Mouse (Mus musculus): ENCODE results near the gene Cnp.

Gene Cnp

GRCm38 (mm10) chr11:100574188-100574587, 516 bp upstream of the Cnp start:
- no peak for TF ChIP-seq GATA4 (IDR thresholded peaks at IDR 0.05; ENCODE audit: insufficient replicate concordance, low read length)

GRCm38 (mm10) chr11:100575484-100575855, 766 bp downstream of the Cnp start:
- no peak for TF ChIP-seq GATA4 (IDR thresholded peaks at IDR 0.05; ENCODE audit: insufficient replicate concordance, low read length)

GRCm38 (mm10) chr11:100576256-100576655, 1.6 kb downstream of the Cnp start:
- TF ChIP-seq GATA4 (IDR thresholded peaks at IDR 0.05; ENCODE audit: insufficient replicate concordance, low read length): no peak

- TF ChIP-seq GATA4 (IDR thresholded peaks at IDR 0.05; ENCODE audit: insufficient replicate concordance, low read length): no peak
Observed at GRCm38 (mm10) chr11:100577852-100578599, 3.3 kb downstream of the Cnp start.

DNA sequence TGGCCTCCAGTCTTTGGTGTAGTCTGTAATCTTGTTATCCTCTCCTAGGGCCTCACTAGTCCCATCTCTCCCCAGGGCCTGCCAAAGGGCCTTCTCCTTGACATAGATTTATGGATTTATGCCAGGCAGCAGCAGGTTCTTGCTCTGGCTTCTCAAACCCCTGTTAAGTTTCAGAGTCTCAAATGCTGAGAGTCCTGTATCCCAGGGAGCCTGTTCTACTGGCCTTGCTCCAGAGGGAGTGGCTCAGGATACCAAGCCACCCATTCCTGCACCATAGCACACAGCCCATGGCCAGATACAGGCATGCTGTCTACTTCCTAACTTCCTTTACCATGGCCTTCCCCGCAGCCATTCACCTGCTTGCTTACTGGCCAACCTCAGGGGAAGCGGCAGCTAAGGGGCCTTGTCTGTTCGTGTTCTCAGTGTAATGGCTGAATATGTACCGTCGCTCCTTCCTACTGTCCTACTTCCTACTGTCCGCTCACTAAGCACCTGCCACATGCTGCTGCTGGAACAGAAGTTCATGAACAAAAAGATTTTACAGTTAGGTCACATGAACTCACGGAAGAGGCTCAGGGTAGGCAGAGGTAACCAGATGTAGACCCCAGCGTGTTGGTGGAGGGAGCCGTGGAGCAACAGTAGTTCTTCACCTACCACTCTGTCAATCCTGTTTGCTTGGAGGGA, 4.6 kb downstream of the Cnp start:
- no peak for TF ChIP-seq GATA4 (IDR thresholded peaks at IDR 0.05; ENCODE audit: insufficient replicate concordance, low read length)

- no peak for TF ChIP-seq GATA4 (IDR thresholded peaks at IDR 0.05; ENCODE audit: insufficient replicate concordance, low read length)
Observed at GRCm38 (mm10) chr11:100580275-100580674, 5.6 kb downstream of the Cnp start.

DNA sequence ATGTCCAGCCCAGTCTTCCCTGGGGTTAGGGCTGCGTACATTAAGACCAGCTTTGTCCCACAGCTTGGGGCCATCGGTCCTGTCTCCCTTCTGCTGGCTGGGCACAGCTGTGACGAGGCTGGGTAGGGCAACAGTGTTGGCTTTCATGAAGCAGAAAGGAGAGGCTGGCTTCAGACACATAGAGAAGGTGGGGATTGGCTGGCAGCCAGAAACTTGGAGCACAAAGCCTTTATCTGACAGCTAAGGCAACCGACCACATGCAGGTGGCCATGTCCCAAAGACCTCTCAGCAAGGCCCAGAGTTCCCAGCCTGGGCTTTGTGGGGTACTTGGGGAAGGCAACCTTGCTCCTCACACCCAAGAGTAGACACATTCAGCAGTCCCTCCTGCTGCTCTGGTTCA, 7.1 kb downstream of the Cnp start:
- no peak for TF ChIP-seq GATA4 (IDR thresholded peaks at IDR 0.05; ENCODE audit: insufficient replicate concordance, low read length)

DNA sequence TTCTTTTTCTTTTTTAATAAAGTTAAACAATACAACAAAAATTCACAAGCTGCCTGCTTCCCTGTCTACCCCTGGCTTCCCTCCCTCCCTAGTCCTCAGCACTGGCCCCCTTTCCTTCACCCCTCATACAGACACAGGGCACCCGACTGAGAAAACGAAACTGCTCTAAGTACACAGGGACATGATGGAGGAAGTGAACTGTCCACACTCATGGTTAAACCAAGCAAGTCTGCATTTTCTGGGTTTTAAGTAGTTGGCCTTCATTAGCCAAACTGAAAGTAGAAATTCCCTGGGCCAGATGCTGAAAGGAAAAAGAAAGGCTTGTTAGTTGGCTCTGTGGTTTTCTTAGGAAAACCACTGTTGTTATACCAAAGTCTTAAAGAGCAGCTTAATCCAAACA, 8.1 kb downstream of the Cnp start:
- TF ChIP-seq GATA4 (IDR thresholded peaks at IDR 0.05; ENCODE audit: insufficient replicate concordance, low read length): no peak

GRCm38 (mm10) chr11:100584561-100584961, 9.9 kb downstream of the Cnp start:
- TF ChIP-seq GATA4 (IDR thresholded peaks at IDR 0.05; ENCODE audit: insufficient replicate concordance, low read length): no peak

GRCm38 (mm10) chr11:100585148-100585547, 10.4 kb downstream of the Cnp start:
- no peak for TF ChIP-seq GATA4 (IDR thresholded peaks at IDR 0.05; ENCODE audit: insufficient replicate concordance, low read length)

DNA sequence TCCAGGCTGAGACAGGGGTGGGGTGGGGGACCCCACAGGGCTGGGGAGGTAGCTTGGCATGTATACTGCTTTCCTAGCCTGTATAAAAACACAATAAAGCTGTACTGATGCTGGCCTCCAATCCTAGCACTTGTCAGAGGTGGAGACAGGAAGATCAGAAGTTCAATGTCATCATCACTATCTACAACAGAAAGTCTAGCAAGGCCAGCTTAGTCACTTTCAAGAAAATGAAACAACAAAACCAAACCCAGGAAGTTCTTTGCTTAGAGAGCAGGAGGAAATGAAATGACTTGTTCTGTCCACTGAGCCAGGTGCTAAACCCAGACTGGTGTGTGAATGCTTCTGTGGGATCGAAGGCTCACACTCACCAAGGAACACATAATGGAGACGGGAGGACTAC, 13.8 kb downstream of the Cnp start:
- no peak for TF ChIP-seq GATA4 (IDR thresholded peaks at IDR 0.05; ENCODE audit: insufficient replicate concordance, low read length)

DNA sequence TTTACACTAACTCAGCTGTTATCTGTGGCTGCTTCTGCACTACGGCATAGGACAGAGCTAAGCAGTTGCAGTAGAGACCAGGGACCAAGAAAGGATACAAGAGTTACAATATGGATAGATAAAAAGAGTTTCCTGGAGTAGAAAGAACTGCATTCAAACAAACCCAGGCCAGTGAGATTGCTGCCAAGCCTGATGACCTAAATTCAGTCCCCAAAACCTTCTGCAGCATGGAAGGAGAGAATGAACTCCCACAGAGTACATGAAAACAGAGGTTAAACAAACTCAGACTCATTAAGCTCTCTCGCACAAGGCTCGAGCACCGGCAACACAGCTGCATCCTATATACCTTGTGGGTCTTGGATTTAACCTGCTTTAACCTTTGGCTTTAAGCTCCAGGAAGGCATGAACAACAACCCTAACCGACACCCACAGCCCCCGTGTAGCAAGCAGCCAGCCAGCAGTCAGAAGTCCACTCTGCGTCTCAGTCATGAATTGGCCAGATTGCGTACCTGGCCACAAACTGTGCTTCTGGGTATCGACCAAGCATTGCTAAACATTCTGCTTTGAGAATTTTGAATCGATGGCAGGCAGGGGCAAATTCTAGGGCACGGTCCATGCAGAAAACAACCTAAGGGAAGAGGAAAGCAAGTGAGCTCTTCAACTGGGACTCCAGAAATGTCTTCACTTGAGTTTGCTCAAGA, 17.8 kb downstream of the Cnp start:
- no peak for TF ChIP-seq GATA4 (IDR thresholded peaks at IDR 0.05; ENCODE audit: insufficient replicate concordance, low read length)

- TF ChIP-seq GATA4 (IDR thresholded peaks at IDR 0.05; ENCODE audit: insufficient replicate concordance, low read length): no peak
Observed at GRCm38 (mm10) chr11:100594608-100595007, 19.9 kb downstream of the Cnp start.

GRCm38 (mm10) chr11:100595533-100595932, 20.8 kb downstream of the Cnp start:
- no peak for TF ChIP-seq GATA4 (IDR thresholded peaks at IDR 0.05; ENCODE audit: insufficient replicate concordance, low read length)

DNA sequence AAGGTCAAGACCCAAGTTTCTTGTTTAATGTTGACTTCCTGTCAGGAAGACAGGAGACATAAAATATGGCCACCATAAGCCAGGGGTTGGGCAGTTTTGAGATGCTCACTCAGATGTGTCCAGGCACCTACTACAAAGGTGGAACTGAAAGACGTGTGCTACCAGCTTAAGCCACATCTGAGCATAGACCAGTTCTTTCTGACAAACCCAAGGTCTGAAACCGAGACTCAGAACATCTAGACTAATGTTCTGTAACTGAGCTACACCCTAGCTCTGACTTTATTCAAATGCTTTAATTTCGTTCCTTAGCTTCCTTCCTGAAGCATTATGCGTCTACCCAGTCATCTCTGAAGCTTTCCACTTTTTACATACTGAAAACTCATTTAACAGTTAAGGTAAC, 23.4 kb downstream of the Cnp start:
- no peak for TF ChIP-seq GATA4 (IDR thresholded peaks at IDR 0.05; ENCODE audit: insufficient replicate concordance, low read length)

DNA sequence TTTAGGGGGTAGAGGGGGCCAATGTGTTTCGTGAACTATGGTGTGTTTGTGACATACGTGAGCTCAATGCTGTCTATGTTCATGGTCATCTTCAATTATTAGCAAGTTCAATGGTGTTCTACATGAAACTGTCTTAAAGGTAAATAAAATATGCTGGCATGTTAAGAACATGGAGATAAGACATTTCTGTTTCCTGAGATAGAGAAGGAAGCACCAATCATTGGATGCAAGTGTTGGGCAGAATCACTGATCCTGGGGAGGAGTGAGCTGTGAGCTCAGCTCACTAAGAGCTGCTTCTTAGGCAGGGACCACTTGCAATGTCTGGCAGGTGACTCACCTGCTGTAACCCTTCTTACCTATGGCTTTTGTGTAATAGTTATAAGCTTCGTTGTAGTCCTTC, 26.7 kb downstream of the Cnp start:
- no peak for TF ChIP-seq GATA4 (IDR thresholded peaks at IDR 0.05; ENCODE audit: insufficient replicate concordance, low read length)
